Mouse (Mus musculus) testis, adult 2 months (tissue): Measurements from ENCODE around the gene Gm16253.

Experiments used
- CTCF ChIP-seq: fragments of 200-500 bp; IDR thresholded peaks from 2 replicates; pipeline ENCODE4 v1.5.1; 2012; ENCODE audit warnings: low read depth, mild to moderate bottlenecking, inconsistent platforms, low read length, moderate library complexity; ENCODE audit not compliant: control insufficient read depth, insufficient read depth, insufficient replicate concordance
- POLR2A ChIP-seq: fragments of 200-500 bp; IDR thresholded peaks from 2 replicates; pipeline ENCODE4 v1.6.1; 2012; ENCODE audit warnings: low read depth, mild to moderate bottlenecking, inconsistent platforms, low read length, moderate library complexity; ENCODE audit not compliant: control insufficient read depth

DNA sequence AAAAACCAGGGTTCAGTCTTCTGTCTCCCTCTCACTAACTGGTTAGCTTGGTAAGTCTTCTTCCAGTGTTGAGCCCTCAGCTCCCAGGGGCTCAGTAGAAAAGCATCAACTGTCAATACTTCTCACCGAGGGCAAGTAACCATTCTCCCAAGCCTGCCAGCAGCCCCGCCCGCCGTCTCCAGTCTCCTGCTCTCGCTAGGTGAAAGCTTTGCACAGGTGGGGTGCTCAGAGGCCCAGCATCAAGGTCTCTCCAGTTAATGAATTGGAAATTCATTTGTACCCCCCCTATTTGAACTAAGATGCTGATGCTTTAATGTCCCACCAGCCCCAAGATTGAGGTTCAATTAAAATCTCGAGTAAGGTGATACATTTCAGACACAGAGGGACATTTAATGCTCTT, 4.4 kb downstream of the Gm16253 start:
- TF ChIP-seq CTCF (no peak), POLR2A (no peak)
